Mouse (Mus musculus): ENCODE measurements at regions not wholly inside any gene's neighbourhood (a gene's known extent, or its start where the extent isn't known, plus 50 kb on each side); places are given as distances from the start of the nearest gene placed in this dataset.

DNA sequence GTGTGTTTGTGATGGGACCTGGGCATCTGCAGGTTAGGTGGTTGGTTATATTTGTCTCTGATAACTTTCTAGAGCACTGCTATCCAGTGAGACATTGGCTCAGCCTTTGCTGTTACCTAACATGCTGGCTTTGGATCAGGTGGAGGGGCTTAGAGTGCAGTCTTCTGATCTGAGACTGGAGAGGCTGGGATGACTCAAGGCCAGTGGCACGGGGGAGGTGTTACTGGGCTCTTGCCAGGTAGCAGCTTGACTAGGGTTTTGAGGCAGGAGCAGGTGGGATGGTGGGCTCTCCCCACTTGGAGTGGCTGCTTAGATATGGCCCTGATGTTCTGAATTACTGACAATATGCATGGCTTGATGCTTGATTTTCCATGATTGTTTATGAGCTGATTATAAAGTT, 236.0 kb downstream of the Zfp704 start:
- no peak for DNase-seq (ENCODE audit: low spot score)

DNA sequence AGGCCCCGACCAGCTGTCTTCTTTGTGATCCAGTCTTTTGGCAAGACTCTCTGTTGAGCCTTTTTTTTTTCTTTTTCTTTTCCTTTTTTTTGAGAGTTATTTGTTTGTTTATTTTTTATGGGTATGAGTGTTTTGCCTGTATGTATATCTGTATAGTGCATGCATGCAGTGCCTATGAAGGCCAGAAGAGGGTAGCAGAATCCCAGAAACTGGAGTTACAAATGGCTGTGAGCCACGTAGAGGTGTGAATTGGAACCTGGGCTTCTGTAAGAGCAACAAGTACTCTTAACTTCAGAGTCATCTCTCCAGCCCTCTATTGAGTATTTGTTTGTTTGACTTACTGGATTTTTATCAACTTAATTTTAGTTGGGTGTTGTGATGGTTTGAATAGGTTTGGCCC, 239.8 kb downstream of the Zfp704 start:
- no peak for DNase-seq (ENCODE audit: low spot score)

DNA sequence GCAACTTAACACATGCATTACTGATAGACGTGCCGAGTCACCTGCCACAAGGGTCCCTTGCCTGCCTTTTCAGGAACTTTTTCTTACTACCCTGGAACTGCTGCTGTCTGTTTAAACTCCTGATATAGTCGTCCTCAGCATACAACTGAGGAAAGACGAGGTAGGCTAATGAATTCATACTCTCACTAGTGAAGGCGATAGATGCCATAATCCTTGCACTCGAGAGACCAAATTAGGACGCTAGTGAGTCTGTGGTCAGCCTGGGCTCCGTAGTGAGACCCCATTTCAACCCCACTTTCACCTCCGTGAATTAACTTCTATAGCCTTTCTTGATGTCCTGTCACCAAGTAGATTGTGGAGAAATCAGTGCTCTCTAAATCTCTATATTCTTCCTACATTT, 244.1 kb downstream of the Zfp704 start:
- DNase-seq (ENCODE audit: low spot score), result no peak

DNA sequence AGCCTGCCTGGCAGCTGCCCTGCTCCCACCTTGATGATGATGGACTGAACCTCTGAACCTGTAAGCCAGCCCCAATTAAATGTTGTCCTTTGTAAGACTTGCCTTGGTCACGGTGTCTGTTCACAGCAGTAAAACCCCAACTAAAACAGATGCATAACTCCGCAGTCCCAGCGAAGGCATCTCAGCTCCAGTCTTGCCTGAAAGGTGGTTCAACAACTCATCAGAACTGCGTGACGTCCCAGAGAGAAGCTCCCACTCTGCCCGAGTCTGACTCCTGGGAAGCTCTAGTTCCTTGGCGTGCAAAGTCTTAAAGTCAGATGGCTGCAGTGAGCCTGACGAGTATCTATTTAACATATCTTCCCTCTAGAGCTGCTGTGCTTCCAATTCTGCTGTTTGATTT, 250.7 kb downstream of the Zfp704 start:
- DNase-seq (ENCODE audit: low spot score), result no peak

DNA sequence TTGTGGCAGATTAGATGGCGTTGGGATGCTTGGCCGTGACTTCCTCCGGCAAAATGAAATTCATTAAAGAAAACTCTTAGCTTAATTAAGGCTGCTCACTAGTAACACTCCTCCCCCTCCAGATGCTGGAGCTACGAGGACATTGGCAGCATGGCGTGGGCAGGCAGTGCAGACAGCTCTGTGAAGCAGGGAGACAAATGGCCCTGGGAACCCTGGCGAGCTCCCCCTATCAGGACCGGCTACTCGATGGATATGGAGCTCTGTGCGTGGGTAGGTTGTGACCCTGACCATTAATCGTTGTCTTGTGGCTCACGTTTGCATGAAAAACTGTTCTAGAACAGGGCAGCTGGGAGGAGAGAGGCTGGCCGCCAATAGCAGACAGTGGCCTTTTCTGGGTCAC, 251.8 kb downstream of the Zfp704 start:
- no peak for DNase-seq (ENCODE audit: low spot score)

DNA sequence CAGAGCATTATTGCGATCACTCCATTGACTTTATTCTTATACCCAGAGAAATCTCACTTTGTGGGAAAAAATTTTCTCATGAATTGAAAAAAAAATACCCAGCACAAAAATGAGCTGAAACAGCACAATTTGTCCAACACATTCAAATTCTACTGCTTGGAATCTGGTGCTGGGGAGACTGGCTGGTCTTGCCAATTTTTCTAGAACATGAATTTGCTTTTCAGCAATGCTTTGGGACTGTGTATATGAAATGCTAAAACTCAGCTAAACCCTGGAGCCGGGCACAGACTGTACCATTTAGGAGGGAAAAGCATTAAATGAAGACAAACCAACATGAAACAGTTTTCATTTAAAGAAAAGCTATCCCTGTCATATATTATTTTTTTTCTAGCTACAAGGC, 252.2 kb downstream of the Zfp704 start:
- DNase-seq (ENCODE audit: low spot score), result no peak

DNA sequence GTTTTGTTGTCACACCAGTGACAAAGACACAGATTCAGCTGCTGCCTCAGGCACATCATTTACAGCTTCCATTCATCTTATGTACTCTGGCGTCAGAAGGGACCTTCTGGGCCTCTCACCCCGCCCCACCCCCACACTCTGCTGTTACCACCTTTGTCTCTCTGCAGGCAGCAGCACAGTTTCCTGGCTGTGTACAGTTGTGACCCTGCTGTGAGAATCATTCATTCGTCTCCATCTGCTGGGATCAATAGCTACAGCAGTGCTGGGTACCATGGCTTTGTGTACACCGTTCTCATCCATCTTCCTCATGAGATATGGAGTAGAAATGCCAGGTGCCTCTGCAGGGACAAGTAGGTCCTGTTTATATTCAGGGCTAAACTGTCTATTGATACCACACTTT, 254.0 kb downstream of the Zfp704 start:
- DNase-seq (ENCODE audit: low spot score), result no peak

DNA sequence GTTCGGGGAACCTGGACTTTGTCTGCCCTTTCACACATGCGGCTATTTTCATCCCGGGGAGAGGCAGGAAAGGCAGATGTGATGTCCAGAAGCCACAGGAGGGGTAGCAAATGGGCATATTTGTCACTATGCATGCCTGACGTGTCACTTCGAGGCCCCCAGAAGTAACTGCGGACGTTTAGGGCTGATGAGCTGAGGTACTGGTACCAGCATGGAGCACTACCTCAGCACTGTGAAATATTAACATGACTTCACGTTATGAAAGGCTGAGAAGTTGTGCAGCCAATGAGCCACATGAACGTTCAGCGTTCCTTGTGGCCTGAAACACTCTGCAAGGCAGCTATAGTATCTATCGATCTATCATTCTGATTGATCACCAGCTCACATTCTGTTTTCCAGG, 255.1 kb downstream of the Zfp704 start:
- DNase-seq (ENCODE audit: low spot score), result no peak

DNA sequence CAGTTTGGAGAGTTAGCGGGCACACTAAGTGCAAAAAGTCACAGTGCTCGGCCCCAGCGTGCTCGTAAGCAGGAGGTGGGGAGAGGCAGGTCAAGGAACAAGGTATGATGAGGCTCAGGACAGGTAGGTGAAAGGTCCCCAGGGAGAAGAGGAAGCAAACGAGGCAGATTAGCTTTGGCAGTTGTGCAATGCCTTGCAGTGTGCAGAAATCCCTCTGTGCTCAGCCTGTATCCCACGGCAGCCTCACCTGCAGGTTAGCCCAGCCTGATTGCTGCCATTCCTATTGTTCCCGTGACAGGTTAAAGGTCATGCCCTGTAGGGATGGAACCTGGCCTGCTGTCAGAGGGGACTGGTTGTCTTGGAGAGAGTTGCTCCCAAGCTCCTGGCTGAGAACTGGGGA, 257.6 kb downstream of the Zfp704 start:
- DNase-seq (ENCODE audit: low spot score), result no peak

DNA sequence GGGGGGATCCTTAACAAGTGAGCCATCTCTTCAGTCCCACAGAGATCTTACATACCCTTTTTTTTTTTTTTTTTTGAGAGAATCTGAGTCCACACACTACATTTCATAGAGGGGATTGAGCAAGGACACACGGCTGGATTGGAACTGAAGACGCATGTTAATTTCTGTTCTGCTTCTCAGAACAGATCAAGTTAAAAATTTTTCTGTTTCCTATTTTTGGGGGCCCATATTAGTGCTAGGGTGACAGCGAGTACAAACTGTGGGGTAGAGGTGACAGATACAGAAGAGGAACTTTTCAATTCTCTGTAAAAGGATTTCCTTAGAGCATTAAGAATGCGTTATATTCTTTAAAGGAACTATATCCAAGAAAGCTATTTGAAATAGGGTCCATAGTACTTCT, 260.1 kb downstream of the Zfp704 start:
- no peak for DNase-seq (ENCODE audit: low spot score)

DNA sequence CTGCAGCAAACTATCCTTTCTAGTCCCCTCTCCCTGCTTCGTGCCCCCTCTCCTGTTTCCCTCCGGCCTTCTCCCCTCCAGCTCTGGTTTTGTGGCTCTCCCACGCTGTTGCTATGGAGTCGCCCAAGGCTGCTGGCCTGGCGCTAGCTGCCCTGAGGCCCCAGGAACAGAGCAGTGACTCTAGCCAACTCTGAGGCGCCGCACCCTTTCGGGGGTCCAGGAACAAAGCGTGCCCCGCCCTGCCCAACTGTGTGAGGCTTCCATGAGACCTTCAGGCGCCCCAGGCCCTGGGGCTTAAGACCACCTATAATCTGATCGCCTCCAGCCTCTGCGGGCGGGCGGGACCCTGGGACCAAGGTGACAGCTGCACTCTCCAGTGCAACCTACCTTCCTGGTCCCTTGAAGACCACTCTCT, 262.4 kb downstream of the Zfp704 start:
- DNase-seq (ENCODE audit: low spot score), result peak; percentile 14

DNA sequence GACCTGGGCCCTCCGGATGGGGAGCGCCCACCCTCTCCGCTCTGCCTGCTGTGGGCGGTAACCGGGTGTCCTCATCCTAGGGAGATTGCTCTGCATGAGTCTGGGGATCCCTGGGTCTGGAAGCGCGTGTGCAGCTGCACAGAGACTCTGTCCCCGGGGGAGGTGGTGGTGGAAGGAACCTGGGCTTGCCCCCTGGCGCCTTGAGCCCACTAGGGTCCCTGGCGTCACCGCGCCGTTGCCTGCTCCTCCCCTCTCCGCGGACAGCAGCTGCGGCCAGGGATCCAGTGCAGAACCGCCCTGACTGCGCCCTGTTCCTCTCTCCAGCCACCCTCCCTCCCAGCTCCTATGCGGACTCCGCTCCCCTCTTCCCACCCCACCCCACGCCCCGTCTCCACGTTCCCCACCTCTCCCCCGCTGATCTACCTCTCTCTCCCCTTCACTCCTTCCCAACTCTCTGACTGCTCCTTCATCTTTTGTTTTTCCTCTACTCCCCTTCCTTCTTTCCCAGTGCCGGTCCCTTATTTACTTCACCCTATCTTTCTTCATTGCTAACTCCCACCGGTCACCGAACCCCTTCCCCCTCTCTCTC, 262.9 kb downstream of the Zfp704 start:
- peak; percentile 32 for DNase-seq (ENCODE audit: low spot score)

DNA sequence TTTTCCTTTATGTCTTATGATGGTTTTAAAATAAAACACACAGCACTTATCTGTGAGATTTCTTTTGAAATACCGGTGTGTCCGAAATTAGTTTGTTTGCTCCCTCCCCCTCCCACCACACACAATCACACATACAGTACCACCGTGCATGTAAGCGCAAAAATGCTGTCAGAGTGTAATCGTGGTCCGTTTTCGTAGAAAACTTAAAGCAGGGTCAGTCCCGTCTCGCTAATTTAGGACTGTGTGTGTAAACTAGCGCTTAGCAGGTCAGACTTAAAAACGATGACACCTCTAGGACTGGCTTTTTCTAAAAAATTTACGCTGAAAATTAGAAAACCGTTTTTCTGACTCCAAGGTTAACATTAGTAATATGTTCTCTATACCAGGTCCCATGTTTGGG, 263.5 kb downstream of the Zfp704 start:
- DNase-seq (ENCODE audit: low spot score), result no peak

DNA sequence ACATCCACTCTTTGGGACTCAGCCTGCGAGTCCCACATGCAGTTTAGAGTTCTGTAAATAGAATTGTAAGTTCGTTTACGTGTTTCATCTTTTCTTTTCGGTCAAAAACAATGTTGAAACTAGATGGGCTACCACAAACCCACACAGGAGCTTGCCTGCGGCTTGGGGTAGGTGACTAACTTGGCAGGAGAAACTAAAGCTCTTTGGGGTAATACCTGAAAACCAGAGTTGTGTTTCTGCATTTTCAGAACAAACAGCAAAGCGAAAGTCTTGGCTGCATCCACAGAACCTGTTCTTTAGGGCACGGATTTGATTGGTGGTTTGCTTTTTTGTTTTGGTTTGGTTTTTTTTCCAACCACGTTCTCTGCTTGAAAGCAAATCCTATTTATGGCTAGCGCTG, 264.0 kb downstream of the Zfp704 start:
- no peak for DNase-seq (ENCODE audit: low spot score)

DNA sequence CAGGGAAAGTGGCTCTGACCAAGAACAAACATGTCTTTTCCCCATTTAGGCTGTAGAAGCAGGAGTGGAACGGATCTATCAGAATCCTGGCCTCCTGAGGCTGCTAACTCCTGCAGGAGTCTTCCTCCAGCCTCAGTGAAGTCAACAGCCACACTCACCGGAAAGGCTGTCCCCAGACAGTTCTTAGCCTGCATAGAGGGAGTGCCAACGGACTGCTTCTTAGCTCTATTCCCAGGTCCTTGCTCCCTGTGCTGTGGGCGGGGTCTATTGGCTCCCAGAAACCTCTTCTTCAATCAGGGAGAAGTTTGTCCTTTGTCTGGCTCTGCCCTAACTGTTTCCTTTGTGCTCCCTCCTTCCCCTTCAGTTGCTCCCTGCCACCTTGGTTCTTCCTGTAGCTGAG, 266.3 kb downstream of the Zfp704 start:
- DNase-seq (ENCODE audit: low spot score), result no peak

DNA sequence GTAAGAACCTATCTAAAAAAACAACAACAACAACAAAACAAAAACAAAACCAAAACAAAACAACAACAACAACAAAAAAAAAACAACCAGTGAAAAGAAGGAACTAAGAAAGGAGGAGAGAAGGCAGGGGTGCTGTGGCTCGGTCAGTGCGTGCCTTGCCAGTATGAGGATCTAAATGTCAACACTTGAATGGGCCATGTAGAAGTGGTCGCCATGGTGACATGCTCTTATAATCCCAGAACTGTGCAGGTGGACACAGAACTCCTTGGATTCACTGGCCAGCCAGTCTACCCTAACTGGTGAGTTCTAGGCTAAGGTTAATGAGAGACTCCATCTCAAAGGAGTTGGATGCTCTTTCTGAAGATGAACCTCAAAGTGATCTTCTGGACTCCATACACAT, 267.7 kb downstream of the Zfp704 start:
- no peak for DNase-seq (ENCODE audit: low spot score)

DNA sequence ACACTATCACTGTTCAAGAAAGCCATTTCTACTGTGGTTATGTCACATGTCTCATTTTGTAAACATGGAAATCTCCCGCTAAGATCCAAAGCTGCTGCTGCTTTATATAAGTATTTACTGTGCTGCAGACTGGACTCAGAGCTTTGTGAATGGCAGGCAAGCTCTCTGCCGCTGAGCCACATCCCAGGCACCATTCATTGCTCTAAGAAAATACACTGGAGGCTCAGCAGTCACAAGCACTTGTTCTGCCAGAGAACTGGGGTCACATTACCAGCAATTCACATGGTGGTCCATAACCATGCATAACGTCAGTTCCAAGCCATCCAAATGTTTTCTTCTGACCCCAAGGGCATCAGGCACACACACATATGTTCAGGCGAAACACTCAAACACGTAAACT, 268.2 kb downstream of the Zfp704 start:
- no peak for DNase-seq (ENCODE audit: low spot score)

DNA sequence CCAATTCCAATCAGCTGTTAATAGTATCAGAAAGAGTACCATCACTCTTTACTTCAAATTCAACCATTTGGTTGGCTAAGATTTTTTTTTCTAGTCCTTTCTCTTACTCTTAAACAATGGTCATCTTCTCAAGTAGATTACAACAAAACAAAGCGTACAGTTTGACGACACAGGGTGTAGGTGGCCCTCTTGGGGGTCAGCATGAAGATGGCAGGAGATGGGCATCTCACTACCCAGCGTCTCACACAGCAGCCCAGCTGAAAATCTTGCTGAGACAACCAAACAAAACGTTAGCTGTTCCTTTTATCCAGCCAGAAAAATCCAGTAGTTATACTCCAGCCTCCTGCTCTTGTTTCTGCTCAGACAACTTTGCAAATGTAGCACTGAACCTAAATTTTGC, 268.6 kb downstream of the Zfp704 start:
- no peak for DNase-seq (ENCODE audit: low spot score)

DNA sequence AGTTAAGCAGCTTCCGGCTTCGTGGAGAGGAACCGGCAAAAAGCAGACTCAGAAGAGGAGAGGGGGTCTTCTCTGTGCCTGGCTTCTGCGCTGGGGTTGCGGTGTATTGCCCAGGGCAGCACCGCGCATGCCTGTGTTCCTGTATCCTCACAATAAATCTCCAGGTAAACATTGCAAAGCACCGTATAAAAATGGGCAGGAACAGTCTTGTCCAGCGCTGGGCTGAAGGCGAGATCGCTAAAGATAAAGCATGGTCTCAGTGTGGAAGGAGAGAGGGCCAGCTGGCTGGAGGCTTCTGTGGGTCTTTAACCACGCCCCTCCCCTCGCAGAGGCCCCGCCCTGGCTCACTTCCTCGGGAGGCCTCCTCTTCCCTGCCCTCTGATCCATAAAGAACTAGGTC, 269.1 kb downstream of the Zfp704 start:
- DNase-seq (ENCODE audit: low spot score), result peak; percentile 43

DNA sequence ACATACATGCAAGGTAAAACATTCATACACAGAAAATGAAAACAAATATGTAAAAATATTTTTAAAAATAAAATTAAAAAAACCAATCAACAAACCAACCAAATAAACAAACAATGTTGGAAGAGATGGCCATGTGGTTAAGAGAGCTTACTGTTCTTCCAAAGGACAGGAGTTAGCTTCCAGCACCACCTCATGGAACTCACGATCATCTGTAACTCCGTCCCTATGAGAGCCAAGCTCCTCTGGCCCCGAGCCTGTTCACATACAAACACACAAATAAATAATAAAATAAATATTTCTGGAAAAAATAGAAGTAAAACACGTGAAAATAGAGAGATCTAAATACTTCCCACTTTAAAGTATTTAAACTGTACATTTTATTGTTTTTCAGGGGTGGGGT, 269.5 kb downstream of the Zfp704 start:
- DNase-seq (ENCODE audit: low spot score), result no peak

DNA sequence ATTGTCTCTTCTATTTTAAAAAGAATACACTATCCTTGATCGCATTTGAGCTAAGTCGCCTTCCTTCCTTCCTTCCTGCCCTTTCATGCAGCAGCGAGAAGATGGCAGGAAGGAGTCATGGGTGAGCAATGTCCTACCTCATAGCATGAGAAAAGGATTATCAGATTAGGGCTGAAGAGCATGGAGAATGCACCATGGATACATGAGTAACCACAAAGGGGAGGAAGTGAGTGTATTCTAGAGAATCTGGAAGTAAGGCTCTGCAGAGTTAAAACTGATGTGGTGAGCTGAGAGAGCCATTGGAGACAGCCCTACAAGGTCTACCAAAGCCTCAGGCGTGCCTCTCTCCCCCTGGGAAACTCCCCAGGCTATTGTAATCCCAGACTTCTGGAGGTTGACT, 270.2 kb downstream of the Zfp704 start:
- no peak for DNase-seq (ENCODE audit: low spot score)

DNA sequence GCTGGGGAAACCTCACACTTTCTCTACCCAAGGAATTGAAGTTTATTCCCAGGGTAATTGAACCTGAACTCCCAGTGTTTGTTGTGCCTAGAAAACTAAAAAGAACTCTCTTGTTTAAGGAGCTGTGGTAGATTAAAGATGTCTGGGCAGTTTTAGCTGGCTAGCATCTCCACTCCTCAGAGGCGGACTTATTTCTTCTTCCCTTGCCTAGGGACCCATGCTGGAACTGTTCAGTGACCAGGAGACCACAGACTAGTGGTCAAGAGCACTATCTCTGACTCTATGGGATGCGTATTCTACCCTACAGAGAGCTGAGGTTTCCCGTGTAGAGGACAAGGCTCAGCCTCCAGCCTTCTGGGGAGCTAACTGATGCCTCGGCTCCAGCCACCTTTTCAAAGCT, 274.3 kb downstream of the Zfp704 start:
- DNase-seq (ENCODE audit: low spot score), result no peak

All from urinary bladder, postnatal 25 days (tissue).